Mouse (Mus musculus) leukemia stem cell, adult 10-12 weeks (primary cell): Measurements from ENCODE around the gene Ttl. TPM values are rescaled to one million over a fixed set of nuclear protein-coding genes. Genes with fewer than 3 reads are reported as not detected.

ENCODE experiments used
- polyA plus RNA-seq: library from polyadenylated mRNA; stranded (reverse); fragments of >175 nt; gene quantifications from 2 replicates; pipeline ENCODE4 v1.2.3, GENCODE M21; 2012; ENCODE audit warnings: low replicate concordance

The Ttl gene
- 0.56 and 0.69 TPM in 2 replicates for polyA plus RNA-seq

DNA sequence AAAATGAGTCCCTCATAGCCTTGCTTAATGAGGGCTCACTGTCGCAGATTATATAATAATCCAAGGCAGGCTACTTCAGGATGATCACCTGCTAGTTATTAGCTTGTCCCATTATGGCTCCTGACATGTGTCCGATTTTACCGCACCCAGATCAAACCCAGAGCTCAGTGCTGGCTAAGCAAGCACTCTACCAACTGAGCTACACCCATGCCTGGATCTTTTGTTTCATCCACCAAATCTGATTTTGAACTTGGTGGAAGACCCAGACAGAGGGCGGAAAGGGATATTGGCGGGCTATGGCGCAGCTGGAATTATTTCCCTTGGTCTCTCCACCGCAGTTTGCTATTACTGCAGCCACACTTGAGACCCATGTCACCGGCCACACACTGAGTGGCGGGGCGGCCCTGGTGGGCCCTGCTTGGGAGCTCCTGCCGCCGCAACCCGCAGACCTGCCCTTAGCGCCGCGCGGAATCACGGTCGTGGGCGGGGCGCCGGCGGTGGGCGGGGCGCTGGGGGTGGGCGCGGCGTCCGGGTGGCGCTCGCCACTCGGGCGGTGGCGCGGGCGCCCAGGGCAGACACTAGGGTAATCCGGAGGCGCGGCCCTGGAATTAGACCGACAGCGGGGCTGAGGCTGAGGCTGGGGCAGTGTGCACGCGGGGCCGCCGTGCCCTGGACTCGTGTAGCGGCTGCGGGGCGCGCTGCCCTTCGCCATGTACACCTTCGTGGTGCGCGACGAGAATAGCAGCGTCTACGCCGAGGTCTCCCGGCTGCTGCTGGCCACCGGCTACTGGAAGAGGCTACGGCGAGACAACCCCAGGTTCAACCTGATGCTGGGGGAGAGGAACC is at the start of gene Ttl:
TSS of gene Ttl (plus strand) at position 506 of the 846 bp plus-strand sequence.

DNA sequence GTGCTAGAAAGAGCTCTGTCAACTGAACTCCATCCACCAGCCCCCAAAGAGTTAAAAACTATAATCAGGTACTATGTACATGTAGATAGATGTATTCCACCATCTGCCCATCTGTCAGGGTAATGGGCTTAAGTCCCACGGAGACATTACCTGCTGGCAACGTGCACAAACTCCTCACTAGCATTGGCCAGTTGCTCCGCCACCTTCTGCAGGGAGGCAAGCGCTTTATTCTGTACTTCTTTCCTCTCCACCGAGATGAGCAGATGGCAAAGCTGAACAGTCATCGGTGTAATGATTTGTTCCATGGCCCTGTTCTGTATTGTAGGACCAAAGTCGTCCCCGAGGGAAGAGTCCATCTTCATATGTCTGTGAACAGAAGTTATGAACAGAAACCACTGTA is 17.9 kb upstream of the Ttl start, which contains the start of gene Vinac1:
TSS of gene Vinac1 (minus strand) at position 362 of the 400 bp plus-strand sequence.

DNA sequence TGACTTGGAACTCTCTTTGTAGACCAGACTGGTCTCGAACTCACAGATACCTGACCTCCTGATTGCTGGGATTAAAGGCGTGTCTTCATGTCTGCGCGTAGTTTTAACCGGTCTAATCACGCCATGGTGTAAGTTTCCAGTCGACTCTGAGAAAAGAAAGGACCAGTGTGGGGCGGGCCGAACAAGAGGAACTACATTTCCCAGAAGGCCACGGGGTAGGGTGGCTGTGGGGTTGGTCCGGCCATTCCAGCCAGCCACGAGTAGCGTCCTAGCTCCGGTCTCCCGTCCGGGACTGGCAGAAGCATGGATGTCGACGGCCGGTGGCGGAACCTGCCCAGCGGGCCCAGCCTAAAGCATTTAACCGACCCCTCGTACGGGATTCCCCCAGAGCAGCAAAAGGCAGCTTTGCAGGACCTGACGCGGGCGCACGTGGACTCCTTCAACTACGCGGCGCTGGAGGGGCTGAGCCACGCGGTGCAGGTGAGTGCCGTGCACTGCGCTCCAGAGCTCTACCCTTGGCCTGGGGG is 35.1 kb downstream of the Ttl start, which contains the start of gene Polr1b:
TSS of gene Polr1b (plus strand) at position 212 of the 527 bp plus-strand sequence.

DNA sequence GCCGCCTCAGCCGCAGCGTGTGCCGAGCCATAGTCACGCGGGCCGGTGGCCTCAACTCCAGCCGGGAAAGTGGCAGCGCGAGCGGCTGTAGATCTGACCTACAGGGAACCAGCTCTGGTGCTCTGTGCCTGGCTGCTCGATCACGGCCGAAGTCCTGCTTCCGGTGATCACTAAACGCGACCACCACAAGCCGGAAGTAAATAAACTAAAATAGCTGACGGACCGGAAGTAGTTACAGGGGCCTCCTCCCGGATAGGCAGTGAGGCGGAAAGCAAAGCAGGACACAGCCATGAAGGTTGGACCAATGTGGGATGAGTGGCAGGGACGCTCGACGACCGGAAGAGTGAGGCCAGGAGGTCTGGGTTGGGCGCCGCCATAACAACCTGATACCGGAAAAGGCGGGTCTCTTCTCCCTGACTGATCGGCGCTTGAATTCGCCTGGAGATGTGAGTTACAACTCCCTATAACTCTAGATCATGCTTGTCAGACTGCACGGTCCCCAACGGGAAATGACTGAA is 63.7 kb downstream of the Ttl start, which contains the start of gene Chchd5:
TSS of gene Chchd5 (plus strand) at position 289 of the 518 bp plus-strand sequence.

Other genes with a start within 250 kb of the Ttl start
- gene Tmem87b, start 247.8 kb upstream of the Ttl start, polyA plus RNA-seq: 1.9 and 3.7 TPM in 2 replicates
- gene Fbln7, start 203.0 kb upstream of the Ttl start, polyA plus RNA-seq: not detected in 2 replicates
- gene Zc3h8, start 121.9 kb upstream of the Ttl start, polyA plus RNA-seq: 0.28 TPM in 1 of 2 replicates, not detected in the other
- gene Zc3h6, start 98.5 kb upstream of the Ttl start, polyA plus RNA-seq: 6.3 and 8.7 TPM in 2 replicates
- gene Gm10762, start 98.2 kb upstream of the Ttl start, polyA plus RNA-seq: 4.6 and 5.4 TPM in 2 replicates
- gene Vinac1, start 17.8 kb upstream of the Ttl start, polyA plus RNA-seq: not detected in 2 replicates
- gene Polr1b, start 35.1 kb downstream of the Ttl start, polyA plus RNA-seq: 14.1 and 21.1 TPM in 2 replicates
- gene Chchd5, start 63.8 kb downstream of the Ttl start, polyA plus RNA-seq: 0.74 and 12.8 TPM in 2 replicates
- 49.9 and 52.8 TPM in 2 replicates for gene Slc20a1, start 132.8 kb downstream of the Ttl start, polyA plus RNA-seq
- 22.8 and 36.5 TPM in 2 replicates for gene Ckap2l, start 231.3 kb downstream of the Ttl start, polyA plus RNA-seq
- gene Il1a, start 244.0 kb downstream of the Ttl start, polyA plus RNA-seq: 0.09 TPM in 1 of 2 replicates, not detected in the other